Mouse (Mus musculus) liver, postnatal 0 days (tissue): ENCODE data around the gene Arrb2.

Experiments used
- CTCF ChIP-seq: sonication (generic); IDR thresholded peaks from 2 replicates; pipeline ENCODE4 v1.5.1; 2016; ENCODE audit warnings: antibody characterized with exemption, low read depth
- EP300 ChIP-seq: IDR thresholded peaks from 2 replicates; pipeline ENCODE4 v1.6.1; 2016; ENCODE audit warnings: antibody characterized with exemption, low read depth, mild to moderate bottlenecking

- no peak for TF ChIP-seq CTCF
- TF ChIP-seq EP300 = no peak
Measured at GRCm38 (mm10) chr11:70438728-70439374, 6.4 kb downstream of the Arrb2 start.
